Mouse (Mus musculus): Measurements from ENCODE around the gene Krt42. TPM values are rescaled to one million over a fixed set of nuclear protein-coding genes. Genes with fewer than 3 reads are reported as not detected.
"Not testable (repeated sequence)": the region's sequence is repeated elsewhere in the genome, so short reads cannot be mapped to it uniquely, and the experiment has no call there.

The Krt42 gene
- total RNA-seq, 2 experiments from 2014 or later: not detected

- no peak for DNase-seq
These were observed 9.1 kb upstream of the Krt42 start for GRCm38 (mm10) chr11:100278759-100279158.

DNA sequence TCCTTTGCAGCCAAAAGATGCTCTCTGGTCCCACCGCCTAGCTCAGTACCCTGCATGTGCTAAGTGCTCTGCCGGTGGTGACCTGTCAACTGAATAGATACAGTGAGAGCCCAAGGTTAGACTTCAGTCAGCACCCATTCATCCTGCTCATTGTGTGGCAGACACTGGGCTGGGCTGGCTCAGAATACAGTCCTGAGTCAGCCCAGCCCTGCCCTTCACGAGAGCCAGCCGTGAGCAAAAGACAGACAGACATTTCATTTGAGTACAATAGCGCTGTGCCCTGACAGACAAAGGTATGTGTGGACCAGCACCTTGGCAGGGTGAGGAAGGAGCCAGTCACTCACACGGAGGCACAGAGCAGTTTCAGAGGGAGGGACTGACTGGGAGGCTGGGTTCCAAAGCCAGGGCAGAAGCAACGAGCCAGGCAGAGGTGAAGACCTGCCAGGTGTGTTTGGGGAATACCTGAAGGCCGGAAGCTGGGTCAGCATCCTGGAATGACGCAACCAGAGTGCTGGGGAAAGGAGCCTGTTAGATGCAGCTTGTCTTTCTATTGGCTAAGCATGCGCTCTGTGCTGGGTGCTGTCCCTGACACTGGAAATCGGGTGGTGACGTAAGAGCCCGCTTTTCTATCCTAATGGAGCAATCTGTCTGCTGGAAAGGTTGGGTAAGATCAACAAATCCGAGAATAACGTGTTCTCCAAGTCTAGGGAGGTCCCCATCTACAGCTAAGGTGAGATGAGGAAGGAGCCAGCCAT is 8.2 kb upstream of the Krt42 start:
- no peak for DNase-seq

GRCm38 (mm10) chr11:100275466-100275865 is 5.8 kb upstream of the Krt42 start:
- no peak for DNase-seq

- no peak for DNase-seq
These were observed 5.0 kb upstream of the Krt42 start for GRCm38 (mm10) chr11:100274719-100275118.

DNA sequence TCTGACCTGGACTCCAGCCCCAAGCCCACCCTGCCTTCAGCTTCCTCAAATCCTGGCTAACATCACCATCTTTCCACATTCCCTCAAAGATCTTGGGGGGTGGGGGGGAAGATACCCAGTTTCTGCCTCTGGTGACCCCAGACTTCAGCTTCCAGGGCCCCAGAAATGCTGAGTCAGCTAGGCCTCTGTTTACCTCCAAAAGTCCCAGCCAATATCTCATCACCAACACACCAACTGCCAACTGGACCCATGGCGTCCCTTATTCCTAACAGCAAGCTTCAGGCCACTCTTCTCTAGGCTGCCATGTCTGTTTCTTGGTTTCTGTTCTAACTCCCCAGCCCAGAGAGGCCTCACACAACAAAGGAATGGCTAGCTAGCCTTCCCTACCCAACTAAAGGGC is 2.2 kb upstream of the Krt42 start:
- DNase-seq: no peak

DNA sequence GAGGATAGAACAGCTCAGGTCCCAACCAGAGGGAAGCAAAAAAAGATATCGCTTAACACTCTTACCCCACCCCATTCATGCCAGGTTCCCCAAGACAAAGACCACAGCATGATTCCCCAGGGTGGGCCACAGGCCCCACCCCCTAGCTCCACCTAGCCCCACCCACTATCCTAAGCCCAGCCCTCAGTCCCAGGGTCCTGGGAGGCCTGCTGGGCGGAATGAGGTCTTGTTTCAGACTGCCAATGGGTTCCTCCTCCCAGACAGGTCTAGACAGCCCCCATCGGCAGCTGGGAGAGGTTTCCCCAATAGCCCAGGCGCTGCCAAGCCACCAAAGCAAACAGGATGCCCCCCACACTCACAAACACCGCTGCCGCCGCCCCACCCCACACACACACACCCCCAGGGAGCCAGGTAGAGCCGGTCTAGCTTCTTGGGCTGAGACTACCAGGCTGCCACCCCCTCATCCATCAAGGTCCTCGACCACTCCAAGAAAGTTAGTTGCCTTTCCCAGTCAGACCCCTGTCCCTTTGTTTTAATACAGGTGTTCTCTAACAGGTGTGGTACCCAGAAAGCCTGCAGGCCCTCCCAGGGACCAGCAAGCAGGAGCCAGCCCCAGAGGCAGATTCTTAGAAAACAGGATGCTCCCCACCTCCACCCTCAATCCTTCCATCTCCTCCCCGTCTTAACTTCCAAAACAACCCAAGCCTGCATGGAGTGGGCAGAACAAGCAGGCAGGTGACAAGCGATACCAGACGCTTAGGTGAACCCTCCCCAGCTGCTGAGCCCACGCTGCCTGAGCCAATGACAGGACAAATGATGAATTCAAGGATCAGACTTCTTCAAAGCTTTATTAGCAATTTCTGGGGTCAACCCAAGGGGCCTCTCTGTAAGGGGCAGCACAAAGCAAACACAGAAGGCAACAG is 7.4 kb downstream of the Krt42 start:
- no peak for DNase-seq

- no peak for DNase-seq
These were observed 8.5 kb downstream of the Krt42 start for GRCm38 (mm10) chr11:100261235-100261605.

- no peak for DNase-seq
These were observed 9.0 kb downstream of the Krt42 start, which contains the start of gene Krt17 for GRCm38 (mm10) chr11:100260514-100261234. Krt17 (minus strand) TSS chr11:100261029.

DNA sequence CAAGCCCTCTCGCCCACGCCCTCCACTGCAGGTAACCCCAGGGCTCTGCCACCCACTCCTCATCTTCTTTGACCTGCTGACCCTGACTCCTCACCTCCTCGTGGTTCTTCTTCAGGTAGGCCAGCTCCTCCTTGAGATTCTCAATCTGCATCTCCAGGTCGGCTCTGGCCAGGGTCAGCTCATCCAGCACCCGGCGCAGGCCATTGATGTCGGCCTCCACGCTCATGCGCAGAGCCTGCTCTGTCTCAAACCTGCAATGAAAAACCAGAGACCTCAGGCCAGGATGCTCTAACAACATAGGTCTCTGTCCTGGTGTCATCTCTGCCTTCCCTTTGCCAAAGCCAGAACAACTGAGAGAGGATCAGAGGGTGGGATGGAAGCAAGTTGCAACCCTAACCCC is 10.6 kb downstream of the Krt42 start:
- no peak for DNase-seq

DNA sequence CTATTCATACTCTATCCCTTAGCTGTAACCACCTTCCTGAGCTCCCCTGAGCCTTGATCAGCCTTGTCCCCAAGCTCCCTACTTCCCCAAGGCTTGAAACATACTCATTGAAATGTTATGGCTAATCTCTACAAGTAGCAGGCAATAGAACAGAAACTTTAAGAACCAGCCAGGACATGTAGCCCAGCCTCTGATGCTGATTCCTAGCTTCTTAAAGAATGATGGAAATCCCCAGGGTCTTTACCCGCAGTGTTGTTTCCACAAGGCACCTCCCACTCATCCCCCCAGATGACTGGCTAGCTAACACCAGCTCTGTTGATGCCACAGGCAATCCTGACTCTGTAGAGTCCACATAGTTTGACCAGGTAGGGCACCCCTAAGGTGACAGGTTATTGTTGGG is 11.7 kb downstream of the Krt42 start:
- DNase-seq: no peak

DNA sequence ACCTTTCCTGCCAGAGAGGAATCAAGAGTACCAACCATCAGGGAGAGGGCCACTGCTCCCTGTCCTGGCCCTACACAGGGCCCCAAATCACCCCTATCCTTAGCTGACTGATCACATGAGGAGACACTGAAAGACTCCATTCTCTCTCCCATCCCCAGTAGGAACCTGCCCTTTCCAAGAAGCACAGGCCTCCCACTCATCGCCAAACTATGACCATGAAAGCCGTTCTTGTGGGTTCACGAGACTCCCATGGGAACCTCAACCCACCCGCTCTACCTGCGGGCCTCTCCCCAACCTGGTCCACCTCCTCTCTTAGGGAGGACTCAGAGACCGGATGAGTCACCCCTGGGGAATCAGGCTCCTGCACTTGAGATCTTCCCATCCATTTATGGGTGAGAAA is 14.2 kb downstream of the Krt42 start:
- DNase-seq: no peak

DNA sequence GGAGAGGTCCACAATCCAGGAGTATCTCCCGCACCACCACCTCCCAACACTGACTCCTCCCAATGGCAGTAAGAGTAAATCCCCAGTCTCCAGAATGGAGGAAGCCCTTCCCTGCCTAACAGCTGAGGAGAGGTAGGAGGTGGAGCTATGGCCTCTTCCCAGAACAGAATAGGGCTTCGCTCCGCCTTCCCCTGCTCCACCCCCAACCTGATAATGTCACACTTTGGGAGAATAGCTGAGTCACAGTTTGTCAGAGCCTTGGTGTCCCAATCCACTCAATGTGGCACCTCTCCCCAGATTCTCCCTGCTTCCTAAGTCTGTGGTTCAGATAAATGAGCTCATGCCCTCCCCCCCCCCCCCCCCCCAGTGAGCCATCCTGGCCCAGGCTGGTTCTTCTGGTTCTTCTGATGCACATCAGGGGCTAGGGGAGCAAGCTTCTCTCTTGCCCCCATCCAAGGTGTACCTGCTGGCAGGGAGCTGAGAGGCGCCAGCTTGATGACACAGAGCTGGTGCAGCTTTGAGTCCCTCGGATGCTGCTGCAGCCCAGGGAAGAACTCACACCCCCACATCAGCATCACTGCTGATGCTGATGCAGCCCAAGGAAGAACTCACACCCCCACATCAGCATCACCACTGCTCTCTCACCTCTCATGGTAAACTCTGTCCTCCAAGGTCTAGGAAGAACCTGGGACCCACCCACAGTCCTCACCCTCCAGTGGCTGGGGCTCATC is 15.1 kb downstream of the Krt42 start:
- DNase-seq: no peak

DNA sequence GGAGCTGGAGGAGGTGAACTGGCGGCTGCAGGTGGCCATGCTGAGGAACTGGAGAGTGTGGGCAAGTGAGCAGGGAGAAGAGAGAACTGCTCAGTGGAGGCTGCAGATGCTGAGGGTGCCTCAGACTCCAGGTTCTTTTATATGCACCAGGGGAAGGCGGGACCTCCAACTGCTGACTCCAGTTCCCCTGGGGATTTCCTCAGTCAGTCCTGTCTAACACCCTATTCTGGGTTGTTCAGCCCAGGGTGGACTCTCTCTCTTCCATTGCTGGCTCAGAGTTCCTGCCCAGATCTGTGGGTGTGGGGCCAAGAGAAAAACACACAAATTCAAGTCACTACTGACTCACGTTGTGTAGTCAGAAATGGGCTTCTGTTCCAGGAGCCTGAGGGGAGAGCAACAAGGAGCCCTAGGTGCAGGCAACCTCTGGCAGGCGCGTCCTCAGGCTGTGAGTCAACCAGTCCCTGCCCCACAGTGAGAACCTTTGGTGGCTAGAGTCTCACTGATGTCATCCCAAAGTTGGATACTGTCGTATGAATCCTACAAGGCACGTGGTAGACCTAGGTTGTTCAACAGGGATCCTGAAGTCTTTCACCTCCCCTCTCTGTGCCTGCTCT is 20.7 kb downstream of the Krt42 start, which contains the start of gene Krt16:
Krt16 (minus strand) TSS at position 51 of the 614 bp plus-strand sequence.
- DNase-seq: no peak

GRCm38 (mm10) chr11:100246471-100246870 is 23.2 kb downstream of the Krt42 start:
- DNase-seq: not testable (repeated sequence)

DNA sequence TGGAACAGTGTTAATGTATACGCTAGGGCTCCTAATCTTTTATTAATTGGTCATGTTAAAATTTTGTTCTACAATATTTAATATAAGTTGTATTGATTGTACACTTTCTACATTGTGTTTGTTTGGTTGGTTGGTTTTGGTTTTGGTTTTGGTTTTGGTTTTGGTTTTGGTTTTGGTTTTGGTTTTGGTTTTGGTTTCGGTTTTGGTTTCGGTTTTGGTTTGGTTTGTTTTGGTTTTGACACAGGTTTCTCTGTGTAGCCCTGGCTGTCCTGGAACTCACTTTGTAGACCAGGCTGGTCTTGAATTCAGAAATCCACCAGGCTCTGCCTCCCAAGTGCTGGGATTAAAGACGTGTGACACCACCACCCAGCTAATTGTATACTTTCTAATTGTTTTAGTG is 29.4 kb downstream of the Krt42 start:
- not testable (repeated sequence) for DNase-seq

DNA sequence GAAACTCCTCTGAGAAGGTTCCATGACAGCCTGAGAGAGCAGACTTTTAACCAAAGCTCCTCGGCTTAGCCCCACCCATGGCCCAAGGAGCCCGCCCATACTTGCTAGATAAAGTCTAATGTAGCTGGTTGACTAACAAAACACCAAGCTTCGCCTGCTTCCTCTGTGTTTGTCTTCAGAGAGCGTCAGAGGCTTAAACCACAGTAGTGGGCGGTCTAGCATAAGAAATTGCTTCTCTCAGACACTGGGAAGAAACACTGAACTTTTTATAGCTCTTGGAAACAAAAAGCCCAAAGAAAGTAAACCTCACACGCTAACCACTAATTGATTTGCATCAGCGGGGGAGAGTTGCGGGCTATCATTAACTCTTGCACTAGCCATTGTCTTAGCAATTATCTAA is 47.9 kb downstream of the Krt42 start:
- no peak for DNase-seq

GRCm38 (mm10) chr11:100219304-100219703 is 50.4 kb downstream of the Krt42 start:
- DNase-seq: no peak
